Mouse (Mus musculus) kidney, adult 2 months (tissue): Measurements from ENCODE around the gene Sox5.

Source experiments
- CTCF ChIP-seq: fragments of 200-500 bp; conservative IDR thresholded peaks from 2 replicates; pipeline ENCODE4 v1.5.1; 2011; ENCODE audit warnings: low read depth, mild to moderate bottlenecking, control low read depth, low read length, moderate library complexity, mixed read lengths; ENCODE audit not compliant: insufficient read depth, insufficient read length
- POLR2A ChIP-seq: fragments of 200-500 bp; IDR thresholded peaks from one replicate; pipeline ENCODE4 v1.6.1; 2011; ENCODE audit warnings: low read depth, low read length, control low read depth

GRCm38 (mm10) chr6:144711841-144712240 is 69.9 kb downstream of the Sox5 start:
- TF ChIP-seq POLR2A (no peak), CTCF (no peak)
